Mouse (Mus musculus) spleen, postnatal 36 days (tissue): ENCODE measurements around the gene Tpm1.

Experiments
- DNase-seq, 2 experiments: peaks; one replicate each; pipeline ENCODE4 v3.0.0; 2022; ENCODE audit warnings: low spot score in 2 of 2, mixed read lengths in 1 of 2

The Tpm1 gene

DNA sequence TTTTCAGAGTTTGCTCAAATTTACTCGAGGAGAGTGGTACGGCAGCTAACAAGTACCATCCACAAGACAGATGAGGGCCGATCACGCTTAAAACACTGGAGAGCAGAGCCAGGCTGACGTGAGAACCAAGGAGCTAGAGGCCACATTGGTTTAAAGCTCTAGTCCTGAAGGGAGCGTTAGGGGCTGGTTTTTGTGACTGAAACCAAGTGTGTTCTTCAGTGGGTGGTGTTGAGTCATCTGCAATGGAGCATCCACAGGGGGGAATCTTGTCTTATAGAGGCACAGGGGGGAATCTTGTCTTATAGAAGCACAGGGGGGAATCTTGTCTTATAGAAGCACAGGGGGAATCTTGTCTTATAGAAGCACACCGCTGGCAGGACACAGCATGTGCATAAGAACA lies 22.3 kb downstream of the Tpm1 start:
- DNase-seq, result no peak

DNA sequence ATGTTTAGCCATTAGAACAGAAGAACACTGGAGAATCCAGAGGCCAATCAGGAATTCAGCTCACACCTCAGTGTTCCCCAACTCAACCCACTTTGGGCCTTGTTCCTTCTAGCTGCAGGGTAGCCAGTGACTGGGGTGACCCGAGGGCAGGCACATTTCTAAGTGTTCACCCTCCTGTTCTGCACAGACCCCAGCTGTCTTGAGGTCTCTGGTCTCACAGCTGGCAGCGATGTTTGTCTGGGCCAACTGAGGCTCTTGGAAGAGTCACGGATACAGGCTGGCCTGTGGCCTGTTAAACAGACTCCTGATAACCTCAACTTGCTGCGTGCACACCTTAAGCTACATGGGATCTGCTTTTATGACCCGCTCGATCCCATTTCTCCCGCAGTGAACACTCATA lies 23.1 kb downstream of the Tpm1 start:
- DNase-seq, result no peak

DNA sequence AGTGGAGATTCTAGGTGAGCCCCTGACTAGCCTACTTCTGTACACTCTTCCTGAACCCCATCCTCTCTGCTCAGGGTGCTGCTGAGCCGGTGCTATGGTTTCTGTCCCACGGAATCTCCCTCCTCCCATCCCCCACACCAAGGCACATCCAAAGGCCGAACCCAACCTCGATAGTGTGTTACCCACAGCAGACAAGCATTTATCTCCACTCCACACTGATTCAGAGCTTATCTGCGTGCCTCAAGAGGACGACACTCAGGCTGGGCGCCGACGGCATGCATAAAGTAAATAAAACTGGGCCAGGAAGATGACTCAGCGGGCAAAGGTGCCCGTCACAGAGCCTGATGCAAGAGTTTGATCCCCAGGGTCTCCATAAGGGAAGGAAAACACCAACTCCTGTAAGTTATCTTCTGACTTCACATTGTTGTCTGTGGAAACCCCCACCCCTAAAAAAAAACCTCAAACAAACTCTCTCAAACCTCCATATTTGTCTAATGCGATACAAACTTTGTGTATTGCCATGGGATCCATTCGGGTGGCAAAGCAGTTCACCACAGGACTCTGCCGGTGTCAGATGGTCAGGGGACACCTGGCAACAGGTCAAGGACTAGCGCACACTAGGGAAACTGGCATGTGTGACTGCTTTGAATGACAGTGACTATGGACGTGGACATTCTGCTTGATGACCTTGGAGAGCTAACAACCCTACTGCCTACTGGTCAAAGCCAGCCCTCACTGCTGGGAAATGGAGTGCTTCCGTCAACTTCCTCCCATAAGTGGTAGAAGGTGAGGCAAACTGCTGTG lies 24.1 kb downstream of the Tpm1 start:
- peak; percentile 62 to 81 for DNase-seq

DNA sequence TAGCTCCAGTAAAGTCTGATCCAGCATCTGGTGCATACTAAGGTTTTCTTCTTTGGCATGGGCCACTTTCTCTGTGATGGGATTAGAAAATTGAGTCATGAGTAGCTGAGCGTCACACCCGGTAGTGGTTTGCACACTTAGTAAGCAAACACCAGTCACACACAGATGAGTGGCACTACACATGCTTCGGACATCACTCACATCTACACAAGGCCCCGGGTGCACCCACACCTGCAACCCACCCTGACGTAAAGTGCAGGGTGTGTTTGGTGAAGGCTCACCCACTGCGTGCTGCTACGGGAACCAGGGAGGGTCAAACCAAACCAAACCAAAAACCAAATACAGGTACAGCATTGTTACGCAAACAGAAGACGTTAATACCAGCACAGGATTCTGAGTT lies 25.8 kb downstream of the Tpm1 start:
- DNase-seq, result no peak

GRCm38 (mm10) chr9:67020063-67020462 lies 29.1 kb downstream of the Tpm1 start:
- DNase-seq, result peak; percentile 42 to 46

- no peak for DNase-seq
Observed at GRCm38 (mm10) chr9:67013501-67013900, 35.7 kb downstream of the Tpm1 start.

- no peak for DNase-seq
Observed at GRCm38 (mm10) chr9:67012470-67012869, 36.7 kb downstream of the Tpm1 start.

- DNase-seq, result no peak
Observed at GRCm38 (mm10) chr9:67011483-67011882, 37.7 kb downstream of the Tpm1 start.

- DNase-seq, result no peak
Observed at GRCm38 (mm10) chr9:67008781-67009180, 40.4 kb downstream of the Tpm1 start.

DNA sequence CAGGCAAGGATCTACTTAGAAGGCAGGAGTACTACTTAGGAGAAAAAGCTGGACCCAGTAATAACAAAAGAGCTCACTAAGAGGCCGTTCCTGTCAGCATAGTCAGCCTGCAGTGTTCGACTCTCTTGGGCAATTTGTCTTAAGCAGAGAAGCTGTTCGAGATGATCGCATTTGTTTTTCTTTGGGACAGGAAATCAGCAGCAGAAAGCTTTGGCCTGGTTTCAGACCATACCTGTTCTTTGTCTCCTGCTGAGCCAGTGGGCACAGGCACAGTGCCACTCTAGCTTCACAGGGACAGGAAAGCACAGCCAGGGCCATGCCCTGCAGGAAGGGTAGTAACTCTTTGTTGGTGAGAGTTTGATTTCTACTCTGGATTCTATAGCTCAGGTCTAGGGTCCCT lies 42.8 kb downstream of the Tpm1 start:
- DNase-seq, result no peak

GRCm38 (mm10) chr9:67005161-67005742 lies 44.0 kb downstream of the Tpm1 start:
- DNase-seq, result no peak

DNA sequence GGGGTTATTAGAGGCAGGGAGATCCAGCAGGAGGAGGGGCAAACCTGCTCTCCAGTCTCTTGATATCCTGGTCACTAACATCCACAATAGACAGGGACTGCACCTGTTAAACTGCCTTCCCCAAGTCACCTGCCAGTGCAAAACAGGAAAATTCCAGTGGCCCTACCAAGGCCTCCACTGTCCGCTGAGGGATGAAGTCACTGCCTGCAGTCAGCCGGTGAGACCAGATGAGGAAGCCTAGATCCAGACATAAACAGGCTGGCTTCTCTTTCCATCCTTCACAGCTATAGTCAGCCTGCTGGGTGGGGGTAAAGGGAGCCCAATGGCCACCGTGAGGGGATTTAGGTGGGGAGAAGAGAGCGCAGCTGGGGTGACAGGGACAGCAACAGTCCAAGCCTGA lies 45.5 kb downstream of the Tpm1 start:
- DNase-seq, result no peak

DNA sequence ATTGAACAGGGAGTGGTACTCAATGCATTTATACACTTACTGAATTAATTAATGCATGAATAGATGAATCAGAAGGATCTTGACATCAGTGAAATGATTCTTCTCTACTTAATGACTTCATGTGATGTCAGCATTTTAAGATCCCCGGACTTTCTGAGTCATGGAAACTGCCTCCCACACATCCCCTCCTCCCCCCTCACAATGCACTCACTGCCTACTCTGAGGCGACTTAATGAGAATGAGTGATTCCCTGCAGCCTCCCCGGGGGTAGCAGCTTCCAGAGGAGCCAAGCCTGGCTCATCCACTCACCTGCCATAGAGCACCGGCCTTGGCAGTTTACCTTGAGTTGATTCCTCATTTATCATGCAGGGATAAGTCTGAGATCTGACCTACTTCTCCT lies 46.0 kb downstream of the Tpm1 start:
- DNase-seq, result no peak

DNA sequence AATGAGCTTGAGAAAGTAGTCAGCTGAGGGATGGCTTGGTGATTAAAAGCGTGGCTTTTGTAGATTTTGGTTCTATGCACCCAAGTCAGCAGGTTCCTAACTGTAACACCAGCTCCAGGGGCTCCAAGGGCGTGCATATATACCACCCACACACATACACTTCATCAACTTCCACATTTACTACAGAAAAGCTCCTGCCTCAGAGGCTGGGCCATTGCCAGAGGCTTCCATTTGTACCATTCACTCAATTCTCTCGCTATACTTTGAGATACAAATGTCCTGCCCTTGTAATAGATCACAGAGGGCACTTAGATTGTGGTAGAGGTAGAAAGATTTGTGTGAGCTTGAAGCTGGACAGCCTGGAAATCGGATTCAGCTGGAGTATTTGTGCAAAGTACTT lies 47.7 kb downstream of the Tpm1 start:
- DNase-seq, result no peak

DNA sequence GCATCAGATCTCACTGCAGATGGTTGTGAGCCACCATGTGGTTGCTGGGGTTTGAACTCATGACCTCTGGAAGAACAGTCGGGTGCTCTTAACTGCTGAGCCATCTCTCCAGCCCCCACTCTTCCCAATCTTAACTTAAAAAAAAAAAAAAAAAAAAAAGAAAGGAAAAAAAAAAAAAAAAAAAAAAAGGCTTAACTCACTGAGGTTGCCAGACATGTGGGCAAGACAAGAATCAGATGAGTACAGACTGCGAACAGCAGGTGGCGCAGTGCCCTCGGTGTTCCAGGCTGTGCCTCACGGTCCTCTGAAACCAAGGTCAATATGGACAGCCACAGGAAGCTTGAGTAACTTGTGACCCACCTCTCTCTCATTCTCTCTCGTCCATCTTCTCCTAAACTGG lies 48.2 kb downstream of the Tpm1 start:
- peak; percentile 63 to 71 for DNase-seq

DNA sequence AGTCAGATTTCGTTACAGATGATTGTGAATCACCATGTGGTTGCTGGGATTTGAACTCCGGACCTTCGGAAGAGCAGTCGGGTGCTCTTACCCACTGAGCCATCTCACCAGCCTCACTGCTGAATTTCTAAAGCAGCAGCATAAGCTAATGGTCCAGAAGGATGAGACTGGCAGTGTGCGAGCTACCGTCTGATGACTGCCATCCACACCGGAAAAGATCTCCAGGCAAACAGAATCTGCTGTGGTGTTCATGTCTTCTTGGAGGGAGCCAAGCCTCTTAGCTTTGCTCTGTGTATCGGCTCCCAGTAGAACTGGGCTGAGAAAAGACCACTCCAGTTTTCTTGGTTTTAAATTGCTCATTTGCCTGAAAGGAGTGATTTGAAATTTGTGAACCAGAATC lies 49.5 kb downstream of the Tpm1 start:
- no peak for DNase-seq

- DNase-seq, result no peak
Observed at GRCm38 (mm10) chr9:66991750-66992410, 57.3 kb downstream of the Tpm1 start.

DNA sequence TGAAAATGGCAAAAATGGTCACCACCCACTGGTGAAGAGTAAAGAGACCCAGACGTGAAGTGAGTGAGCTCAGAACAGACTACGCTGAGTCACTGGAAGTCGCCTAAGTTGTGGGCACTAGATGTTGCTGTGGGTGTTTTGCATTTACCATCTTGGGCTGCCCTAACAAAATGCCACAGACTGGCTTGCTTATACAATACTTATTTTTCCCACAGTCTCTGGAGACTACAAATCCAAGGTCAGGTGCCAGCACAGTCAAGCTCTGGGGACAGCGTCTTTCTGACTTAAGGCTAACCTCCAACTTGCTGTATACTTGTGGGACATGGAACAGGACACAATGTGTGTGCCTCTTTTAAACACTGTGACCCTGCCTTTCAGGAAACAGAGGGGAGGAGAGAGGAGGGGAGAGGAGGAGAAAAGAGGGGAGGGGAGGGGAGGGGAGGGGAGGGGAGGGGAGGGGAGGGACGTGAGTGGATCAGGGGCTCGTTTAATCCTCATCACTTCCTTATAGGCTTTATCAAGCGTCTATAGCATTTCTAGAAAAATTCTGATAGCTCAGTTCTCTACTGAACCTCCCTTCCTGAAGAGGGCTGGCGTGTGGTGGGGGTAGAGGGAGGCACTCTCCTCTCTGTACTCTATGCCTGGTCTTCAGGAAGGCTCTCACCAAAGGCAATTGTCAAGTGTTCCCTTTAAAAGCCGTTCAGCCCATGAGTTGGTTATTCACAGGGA lies 58.0 kb downstream of the Tpm1 start:
- DNase-seq, result no peak

DNA sequence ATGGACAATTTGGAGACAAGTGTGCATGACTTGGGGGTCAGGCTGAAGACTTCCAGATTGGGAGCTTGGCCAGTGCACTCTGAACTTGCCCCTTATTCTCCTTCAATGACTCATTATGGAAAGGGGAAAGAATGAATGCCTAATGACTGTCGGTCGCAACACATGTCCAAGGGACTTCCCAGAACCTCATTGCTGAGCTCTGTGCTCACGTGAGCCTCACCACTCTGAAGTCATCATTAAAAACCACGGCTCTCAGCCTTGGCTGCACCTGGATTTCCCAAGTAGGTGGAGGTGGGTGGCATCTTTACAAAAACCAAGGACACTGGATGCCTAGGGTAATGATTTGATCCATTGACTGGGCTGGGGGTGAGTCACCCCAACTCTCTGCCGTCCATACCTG lies 59.2 kb downstream of the Tpm1 start:
- DNase-seq, result no peak

DNA sequence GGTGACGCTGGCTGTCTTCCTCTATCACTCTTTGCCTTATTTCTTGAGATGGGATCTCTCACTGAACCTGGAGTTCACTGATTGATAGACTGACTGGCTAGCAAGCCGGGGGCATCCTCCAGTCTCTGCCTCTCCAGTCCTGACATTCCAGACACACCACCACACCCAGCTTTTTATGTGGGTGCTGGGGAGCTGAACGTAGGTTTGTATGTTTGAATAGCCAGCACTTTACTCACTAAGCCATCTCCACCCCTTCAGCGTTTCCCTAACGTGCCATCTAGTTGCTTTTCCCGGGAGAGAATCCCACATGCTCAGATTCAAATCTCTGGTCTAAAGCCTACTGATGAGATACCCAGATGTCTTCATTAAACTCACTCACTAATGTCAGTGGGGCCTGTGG lies 59.6 kb downstream of the Tpm1 start:
- DNase-seq, result no peak

DNA sequence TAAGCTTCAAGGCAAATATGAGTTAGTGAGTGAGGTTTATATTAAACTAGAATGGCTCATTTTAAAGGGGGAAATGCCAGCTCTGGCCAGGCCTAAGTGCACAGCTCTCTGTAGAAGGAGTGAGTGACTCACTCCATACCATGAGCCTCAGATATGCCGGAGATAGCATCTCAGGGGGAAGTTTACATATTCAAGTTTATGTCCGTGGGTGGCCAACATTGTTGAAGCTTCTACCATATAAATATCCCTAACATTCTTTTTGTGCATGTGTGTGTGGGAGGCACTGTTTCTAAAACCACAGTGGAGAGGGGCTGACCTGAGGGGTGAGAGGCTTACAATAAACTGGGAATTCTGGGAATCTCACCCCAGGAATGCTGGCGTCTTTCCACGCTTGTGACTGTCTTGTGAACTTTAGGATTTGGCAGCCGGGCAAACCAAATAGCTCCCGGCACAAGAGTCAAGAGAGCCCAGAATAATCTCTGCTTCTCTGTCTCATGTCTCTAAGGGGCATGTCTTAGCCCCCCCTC lies 60.3 kb downstream of the Tpm1 start:
- no peak for DNase-seq

- no peak for DNase-seq
Observed at GRCm38 (mm10) chr9:66988198-66988887, 60.9 kb downstream of the Tpm1 start.
